Mouse (Mus musculus): Measurements from ENCODE around the gene Exph5. TPM values are rescaled to one million over a fixed set of nuclear protein-coding genes. Genes with fewer than 3 reads are reported as not detected.

Gene Exph5
- polyA plus RNA-seq, 1 experiment from 2014 or later = 0.35 TPM

GRCm38 (mm10) chr9:53321683-53322082 is 20.2 kb downstream of the Exph5 start:
- no peak overlapping the region for H3K4me2 ChIP-seq
- H3K36me3 ChIP-seq (replicated peaks) = no peaks in the 10 kb centered on the region
- H3K9me3 ChIP-seq (replicated peaks) = no peaks in the 10 kb centered on the region
- no peak overlapping the region for H3K9ac ChIP-seq
- no peaks in the 10 kb centered on the region for H3K27me3 ChIP-seq
- H3K4me1 ChIP-seq (replicated peaks) = no peaks in the 10 kb centered on the region
- no peak overlapping the region for H3K4me3 ChIP-seq (replicated peaks)
- H3K27ac ChIP-seq (replicated peaks) = no peak overlapping the region
- 69% methylated on average over 8 of the region's 8 CpGs for WGBS (ENCODE audit: insufficient replicate concordance)
- ATAC-seq (ENCODE audit: insufficient read depth) = no peak

- H3K9ac ChIP-seq = no peak overlapping the region
- no peak overlapping the region for H3K27ac ChIP-seq (replicated peaks)
- no peak for ATAC-seq (ENCODE audit: insufficient read depth)
- H3K36me3 ChIP-seq (replicated peaks) = no peaks in the 10 kb centered on the region
- H3K4me2 ChIP-seq = no peak overlapping the region
- 67% methylated on average over 10 of the region's 10 CpGs for whole genome bisulfite sequencing (ENCODE audit: insufficient replicate concordance)
- no peaks in the 10 kb centered on the region for H3K27me3 ChIP-seq
- H3K4me3 ChIP-seq (replicated peaks) = no peak overlapping the region
- no peaks in the 10 kb centered on the region for H3K9me3 ChIP-seq (replicated peaks)
- no peaks in the 10 kb centered on the region for H3K4me1 ChIP-seq (replicated peaks)
Measured at GRCm38 (mm10) chr9:53323419-53324251, 22.2 kb downstream of the Exph5 start.

- H3K27me3 ChIP-seq = no peaks in the 10 kb centered on the region
- H3K9ac ChIP-seq = no peak overlapping the region
- no peak overlapping the region for H3K4me3 ChIP-seq (replicated peaks)
- WGBS (ENCODE audit: insufficient replicate concordance) = 48% methylated on average over 4 of the region's 4 CpGs
- H3K27ac ChIP-seq (replicated peaks) = no peak overlapping the region
- no peaks in the 10 kb centered on the region for H3K4me1 ChIP-seq (replicated peaks)
- no peak overlapping the region for H3K4me2 ChIP-seq
- no peaks in the 10 kb centered on the region for H3K36me3 ChIP-seq (replicated peaks)
- H3K9me3 ChIP-seq (replicated peaks) = no peaks in the 10 kb centered on the region
- ATAC-seq (ENCODE audit: insufficient read depth) = no peak
Measured at GRCm38 (mm10) chr9:53325363-53326090, 24.1 kb downstream of the Exph5 start.

GRCm38 (mm10) chr9:53328203-53328602 is 26.7 kb downstream of the Exph5 start:
- H3K4me1 ChIP-seq (replicated peaks) = no peaks in the 10 kb centered on the region
- no peak overlapping the region for H3K9ac ChIP-seq
- H3K36me3 ChIP-seq (replicated peaks) = no peaks in the 10 kb centered on the region
- 56% methylated on average over 2 of the region's 2 CpGs for WGBS (ENCODE audit: insufficient replicate concordance)
- H3K4me2 ChIP-seq = no peak overlapping the region
- H3K4me3 ChIP-seq (replicated peaks) = no peak overlapping the region
- no peak overlapping the region for H3K27ac ChIP-seq (replicated peaks)
- H3K27me3 ChIP-seq = no peaks in the 10 kb centered on the region
- H3K9me3 ChIP-seq (replicated peaks) = no peaks in the 10 kb centered on the region
- ATAC-seq (ENCODE audit: insufficient read depth) = no peak

- Histone ChIP-seq H3K27ac (replicated peaks) (no peak overlapping the region), H3K4me2 (no peak overlapping the region), H3K4me3 (replicated peaks) (no peak overlapping the region), H3K36me3 (replicated peaks) (no peaks in the 10 kb centered on the region), H3K9me3 (replicated peaks) (no peaks in the 10 kb centered on the region), H3K9ac (no peak overlapping the region), H3K27me3 (no peaks in the 10 kb centered on the region), H3K4me1 (replicated peaks) (no peaks in the 10 kb centered on the region)
- no peak for ATAC-seq (ENCODE audit: insufficient read depth)
- 49% methylated on average over 6 of the region's 6 CpGs for WGBS (ENCODE audit: insufficient replicate concordance)
Measured at GRCm38 (mm10) chr9:53329301-53330206, 28.1 kb downstream of the Exph5 start.

- no peak for ATAC-seq (ENCODE audit: insufficient read depth)
- H3K36me3 ChIP-seq (replicated peaks) = no peaks in the 10 kb centered on the region
Measured at GRCm38 (mm10) chr9:53330247-53330646, 28.8 kb downstream of the Exph5 start.

GRCm38 (mm10) chr9:53333436-53333835 is 32.0 kb downstream of the Exph5 start:
- Histone ChIP-seq H3K9ac (no peak overlapping the region), H3K9me3 (replicated peaks) (no peaks in the 10 kb centered on the region), H3K27ac (replicated peaks) (no peak overlapping the region), H3K36me3 (replicated peaks) (no peaks in the 10 kb centered on the region), H3K4me1 (replicated peaks) (no peaks in the 10 kb centered on the region), H3K4me3 (replicated peaks) (no peak overlapping the region), H3K27me3 (no peaks in the 10 kb centered on the region), H3K4me2 (no peak overlapping the region)
- no peak for ATAC-seq (ENCODE audit: insufficient read depth)
- 60% methylated on average over 4 of the region's 4 CpGs for WGBS (ENCODE audit: insufficient replicate concordance)

More at GRCm38 (mm10) chr9:53330247-53330646, 28.8 kb downstream of the Exph5 start:
- no peak overlapping the region for H3K9ac ChIP-seq
- WGBS (ENCODE audit: insufficient replicate concordance) = 63% methylated on average over 9 of the region's 9 CpGs
- H3K4me3 ChIP-seq (replicated peaks) = no peak overlapping the region
- no peak overlapping the region for H3K27ac ChIP-seq (replicated peaks)
- no peaks in the 10 kb centered on the region for H3K4me1 ChIP-seq (replicated peaks)
- no peaks in the 10 kb centered on the region for H3K9me3 ChIP-seq (replicated peaks)
- no peak overlapping the region for H3K4me2 ChIP-seq
- H3K27me3 ChIP-seq = no peaks in the 10 kb centered on the region

- Histone ChIP-seq H3K4me3 (replicated peaks) (no peak overlapping the region), H3K27me3 (peaks cover 1% of the 10 kb centered on the region; the same call in 1 of the 2 replicates), H3K36me3 (replicated peaks) (no peaks in the 10 kb centered on the region), H3K4me1 (replicated peaks) (no peaks in the 10 kb centered on the region), H3K9ac (no peak overlapping the region), H3K9me3 (replicated peaks) (no peaks in the 10 kb centered on the region), H3K4me2 (no peak overlapping the region), H3K27ac (replicated peaks) (no peak overlapping the region)
- no peak for ATAC-seq (ENCODE audit: insufficient read depth)
- 47% methylated on average over 3 of the region's 3 CpGs for WGBS (ENCODE audit: insufficient replicate concordance)
Measured at GRCm38 (mm10) chr9:53335131-53335530, 33.7 kb downstream of the Exph5 start.

GRCm38 (mm10) chr9:53339603-53340002 is 38.1 kb downstream of the Exph5 start:
- H3K27ac ChIP-seq (replicated peaks) = no peak overlapping the region
- 63% methylated on average over 7 of the region's 7 CpGs for WGBS (ENCODE audit: insufficient replicate concordance)
- peaks cover 15% of the 10 kb centered on the region; the same call in 1 of the 2 replicates for H3K27me3 ChIP-seq
- H3K4me2 ChIP-seq = no peak overlapping the region
- H3K36me3 ChIP-seq (replicated peaks) = no peaks in the 10 kb centered on the region
- no peak overlapping the region for H3K9ac ChIP-seq
- no peak for ATAC-seq (ENCODE audit: insufficient read depth)
- H3K4me3 ChIP-seq (replicated peaks) = no peak overlapping the region
- H3K9me3 ChIP-seq (replicated peaks) = no peaks in the 10 kb centered on the region
- H3K4me1 ChIP-seq (replicated peaks) = 0 out of 2 replicates have a peak, but pooled peaks cover 3% of the 10 kb centered on the region

- no peak for ATAC-seq (ENCODE audit: insufficient read depth)
- 32% methylated on average over 17 of the region's 17 CpGs for WGBS (ENCODE audit: insufficient replicate concordance)
- H3K27ac ChIP-seq (replicated peaks) = no peak overlapping the region
- H3K36me3 ChIP-seq (replicated peaks) = no peaks in the 10 kb centered on the region
- H3K4me2 ChIP-seq = peak overlapping the region; percentile 41
- peak overlapping the region; percentile 43 for H3K4me3 ChIP-seq (replicated peaks)
- peaks cover 15% of the 10 kb centered on the region; the same call in 1 of the 2 replicates for H3K27me3 ChIP-seq
- no peak overlapping the region for H3K9ac ChIP-seq
- 0 out of 2 replicates have a peak, but pooled peaks cover 3% of the 10 kb centered on the region for H3K4me1 ChIP-seq (replicated peaks)
- no peaks in the 10 kb centered on the region for H3K9me3 ChIP-seq (replicated peaks)
Measured at GRCm38 (mm10) chr9:53340328-53340916, 39.0 kb downstream of the Exph5 start.
